Mouse (Mus musculus): Measurements from ENCODE around the gene Cntn6.

Cntn6 gene

GRCm38 (mm10) chr6:104492490-104493431, at the start of gene Cntn6:
Cntn6 (plus strand) TSS chr6:104492790.
- in situ Hi-C loops (cut with MboI, MseI), result no loop called here

- in situ Hi-C loops (cut with MboI, MseI), result no loop called here
These were observed 48.9 kb upstream of the Cntn6 start for GRCm38 (mm10) chr6:104443731-104444130.

GRCm38 (mm10) chr6:104470706-104471105, 21.9 kb upstream of the Cntn6 start:
- in situ Hi-C loops (cut with MboI, MseI), result no loop called here

- in situ Hi-C loops (cut with MboI, MseI), result no loop called here
These were observed 13.3 kb upstream of the Cntn6 start for GRCm38 (mm10) chr6:104479242-104479641.

- in situ Hi-C loops (cut with MboI, MseI), result no loop called here
These were observed 869 bp downstream of the Cntn6 start for GRCm38 (mm10) chr6:104493459-104493858.

- in situ Hi-C loops (cut with MboI, MseI), result no loop called here
These were observed 3.2 kb downstream of the Cntn6 start for GRCm38 (mm10) chr6:104495801-104496200.

GRCm38 (mm10) chr6:104563993-104564392, 71.4 kb downstream of the Cntn6 start:
- in situ Hi-C loops (cut with MboI, MseI), result no loop called here

- in situ Hi-C loops (cut with MboI, MseI), result no loop called here
These were observed 77.0 kb downstream of the Cntn6 start for GRCm38 (mm10) chr6:104569564-104569963.

GRCm38 (mm10) chr6:104588028-104588427, 95.4 kb downstream of the Cntn6 start:
- in situ Hi-C loops (cut with MboI, MseI), result no loop called here

GRCm38 (mm10) chr6:104600838-104601397, 108.3 kb downstream of the Cntn6 start:
- in situ Hi-C loops (cut with MboI, MseI), result no loop called here

- in situ Hi-C loops (cut with MboI, MseI), result no loop called here
These were observed 110.3 kb downstream of the Cntn6 start for GRCm38 (mm10) chr6:104602894-104603293.

GRCm38 (mm10) chr6:104603371-104603770, 110.8 kb downstream of the Cntn6 start:
- in situ Hi-C loops (cut with MboI, MseI), result no loop called here

- in situ Hi-C loops (cut with MboI, MseI), result no loop called here
These were observed 112.6 kb downstream of the Cntn6 start for GRCm38 (mm10) chr6:104605214-104605613.

- in situ Hi-C loops (cut with MboI, MseI), result no loop called here
These were observed 160.9 kb downstream of the Cntn6 start for GRCm38 (mm10) chr6:104653518-104653917.

GRCm38 (mm10) chr6:104668701-104669100, 176.1 kb downstream of the Cntn6 start:
- in situ Hi-C loops (cut with MboI, MseI), result no loop called here

- in situ Hi-C loops (cut with MboI, MseI), result no loop called here
These were observed 181.7 kb downstream of the Cntn6 start for GRCm38 (mm10) chr6:104674249-104674648.

- in situ Hi-C loops (cut with MboI, MseI), result no loop called here
These were observed 187.4 kb downstream of the Cntn6 start for GRCm38 (mm10) chr6:104679809-104680495.

GRCm38 (mm10) chr6:104687980-104688379, 195.4 kb downstream of the Cntn6 start:
- in situ Hi-C loops (cut with MboI, MseI), result no loop called here

GRCm38 (mm10) chr6:104688439-104689125, 196.0 kb downstream of the Cntn6 start:
- in situ Hi-C loops (cut with MboI, MseI), result no loop called here

GRCm38 (mm10) chr6:104728571-104728970, 236.0 kb downstream of the Cntn6 start:
- in situ Hi-C loops (cut with MboI, MseI), result no loop called here

- in situ Hi-C loops (cut with MboI, MseI), result no loop called here
These were observed 241.7 kb downstream of the Cntn6 start for GRCm38 (mm10) chr6:104734256-104734655.

GRCm38 (mm10) chr6:104738999-104739398, 246.4 kb downstream of the Cntn6 start:
- in situ Hi-C loops (cut with MboI, MseI), result no loop called here

All from regulatory T cell (primary cell).